Mouse (Mus musculus): ENCODE data around the gene Gm17660. TPM values are rescaled to one million over a fixed set of nuclear protein-coding genes. Genes with fewer than 3 reads are reported as not detected.
"Not testable (repeated sequence)": the region's sequence is repeated elsewhere in the genome, so short reads cannot be mapped to it uniquely, and the experiment has no call there.

Gm17660 gene
- total RNA-seq, 1 experiment from 2014 or later: not detected

DNA sequence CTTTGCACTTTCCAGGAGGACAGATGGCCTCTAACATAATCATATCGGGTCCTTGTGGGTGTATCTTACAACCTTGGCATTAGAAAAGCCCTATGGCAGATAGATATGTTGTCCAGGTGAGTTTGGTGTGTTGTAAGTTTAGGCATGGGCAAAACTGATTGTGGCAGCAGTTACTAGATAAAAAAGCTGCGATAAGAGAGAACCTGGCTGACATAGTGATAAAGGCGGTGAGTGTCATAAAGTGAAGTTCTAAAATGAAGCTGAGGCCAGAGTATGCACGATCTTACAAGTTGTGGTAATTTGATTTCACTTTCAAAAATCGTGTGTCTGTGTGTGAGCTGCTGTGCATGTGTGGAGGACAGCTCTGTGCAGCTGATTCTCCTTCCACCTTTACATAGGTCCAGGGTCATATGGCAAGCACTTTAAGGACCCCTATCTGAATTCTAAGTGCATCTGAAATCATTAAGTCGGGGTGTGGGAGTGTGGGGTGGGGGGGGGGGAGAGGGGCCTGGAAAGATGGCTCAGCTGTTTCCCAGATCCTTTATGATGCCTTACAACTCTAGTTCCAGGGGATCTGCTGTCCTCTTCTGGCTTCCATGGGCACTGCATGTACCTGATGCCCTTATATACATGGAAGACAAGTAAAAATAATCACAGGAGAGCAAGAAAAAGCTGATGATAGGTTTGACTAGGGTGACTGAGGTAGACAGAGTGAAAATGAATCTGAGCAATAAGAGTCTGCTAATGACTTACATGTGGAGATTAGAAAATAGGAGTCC is 38.1 kb downstream of the Gm17660 start:
- peak; percentile 35 for DNase-seq

GRCm38 (mm10) chr5:104036686-104037085 is 40.7 kb downstream of the Gm17660 start:
- no peak for DNase-seq

DNA sequence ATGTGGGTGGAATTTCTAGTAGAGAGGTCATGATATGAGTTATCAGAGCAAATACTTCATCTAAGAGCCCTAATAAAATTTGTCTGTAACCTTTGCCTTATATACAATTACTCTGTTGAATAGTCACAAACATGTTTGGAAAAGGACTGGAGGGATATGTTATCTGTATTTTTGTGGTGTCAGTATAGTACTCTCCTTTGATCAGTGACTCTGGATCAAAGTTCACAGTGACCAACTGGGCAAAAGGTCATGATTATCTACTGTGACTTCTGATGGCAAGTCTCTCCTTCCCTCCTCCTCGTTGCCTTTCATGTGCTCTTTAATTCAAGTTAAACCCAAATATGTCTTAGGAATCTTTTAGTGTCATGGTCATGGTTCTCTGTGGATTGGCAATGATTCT is 41.6 kb downstream of the Gm17660 start:
- no peak for DNase-seq

DNA sequence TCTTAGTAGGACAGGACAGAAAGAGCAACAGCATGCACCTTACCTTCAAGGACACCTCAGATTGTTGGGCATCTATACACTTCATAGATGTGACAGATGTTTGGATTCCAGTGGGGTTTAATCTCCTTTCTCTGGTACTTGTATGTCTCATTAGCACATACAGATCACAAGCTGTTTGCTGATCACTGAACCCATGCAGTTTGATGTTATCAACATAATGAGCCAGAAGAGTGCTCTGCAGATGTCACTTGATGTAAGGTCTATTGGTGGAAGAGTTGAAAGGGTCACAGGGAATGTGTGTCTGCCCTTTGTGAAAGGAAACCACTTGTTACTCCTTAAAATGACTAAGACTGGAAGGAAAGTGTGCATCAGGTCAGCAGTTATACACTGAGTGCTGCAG is 42.3 kb downstream of the Gm17660 start:
- DNase-seq: no peak

DNA sequence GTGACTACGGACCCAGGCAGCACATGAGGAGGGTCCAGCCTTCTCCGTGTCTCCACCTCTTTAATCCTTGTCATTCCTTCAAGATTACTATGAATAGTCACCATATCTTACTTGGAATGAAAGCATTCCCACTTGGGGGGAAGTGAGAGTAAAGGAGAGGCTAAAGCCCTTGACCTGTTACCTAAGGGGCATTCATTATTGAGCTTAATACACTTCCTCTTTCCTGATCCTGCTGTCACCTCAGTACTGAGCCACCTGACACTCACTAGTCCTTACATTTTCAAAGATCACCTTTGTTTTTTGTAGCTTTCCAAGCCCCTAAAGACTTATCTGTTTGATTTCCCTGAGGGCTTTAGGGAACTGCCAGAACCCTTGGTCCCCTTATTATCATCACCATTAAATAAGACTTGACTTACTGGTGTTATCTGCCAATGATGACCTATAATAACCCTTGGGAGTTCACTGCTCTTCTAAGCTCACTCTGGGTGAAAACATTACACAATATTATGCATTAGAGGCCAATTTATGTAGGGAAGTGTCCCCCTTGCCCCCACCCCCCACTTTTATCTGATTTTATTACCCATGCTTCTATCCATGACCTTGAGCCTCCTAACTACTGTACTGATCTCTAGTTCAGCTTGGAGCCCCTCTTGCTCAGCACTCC is 44.8 kb downstream of the Gm17660 start:
- DNase-seq: no peak

GRCm38 (mm10) chr5:104025245-104025854 is 52.1 kb downstream of the Gm17660 start:
- DNase-seq: no peak

DNA sequence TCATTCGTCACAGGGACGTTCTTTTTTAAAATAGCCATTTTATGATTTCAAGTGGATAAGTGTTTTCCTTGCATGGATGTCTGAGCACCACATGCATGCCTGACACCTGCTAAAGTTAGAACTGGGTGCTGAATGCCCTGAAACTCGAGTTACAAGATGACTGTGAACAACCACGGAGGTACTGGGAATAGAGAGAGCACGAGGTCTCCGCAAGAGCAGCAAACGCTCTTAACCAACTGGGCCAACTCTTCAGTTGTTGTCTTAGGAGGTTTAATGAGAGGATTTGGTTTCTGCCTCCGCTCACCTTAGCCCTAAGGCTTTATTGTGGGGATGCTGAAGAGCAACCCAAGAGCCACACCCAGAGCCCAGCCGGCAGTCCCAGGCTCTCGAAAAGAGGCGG is 52.6 kb downstream of the Gm17660 start:
- no peak for DNase-seq

DNA sequence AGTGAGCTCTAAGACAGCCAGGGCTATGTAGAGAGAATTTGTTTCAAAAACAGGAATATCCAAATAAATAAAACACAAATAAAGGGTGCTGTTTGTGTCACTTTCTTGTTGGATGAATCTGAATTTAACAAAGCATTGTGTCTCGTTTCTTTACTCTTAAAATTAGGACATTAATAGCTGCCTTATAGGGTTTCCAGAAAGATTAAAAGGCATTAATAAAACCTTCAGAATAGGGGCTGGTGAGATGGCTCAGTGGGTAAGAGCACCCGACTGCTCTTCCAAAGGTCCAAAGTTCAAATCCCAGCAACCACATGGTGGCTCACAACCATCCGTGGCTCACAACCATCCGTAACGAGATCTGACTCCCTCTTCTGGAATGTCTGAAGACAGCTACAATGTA is 53.2 kb downstream of the Gm17660 start:
- not testable (repeated sequence) for DNase-seq

GRCm38 (mm10) chr5:104023289-104024020 is 54.0 kb downstream of the Gm17660 start:
- DNase-seq: no peak

- no peak for DNase-seq
Observed at GRCm38 (mm10) chr5:104022558-104022957, 54.9 kb downstream of the Gm17660 start.

GRCm38 (mm10) chr5:104021597-104022378 is 55.6 kb downstream of the Gm17660 start, which contains the start of gene Hsd17b11:
Gene Hsd17b11, minus strand, starts transcription at chr5:104021919.
- peak; percentile 85 for DNase-seq

Small RNA genes lying within 50 kb of the gene (microRNA-seq; reads per million reads assigned to microRNA genes)
- 0 to 1.1 reads per million in 2 experiments for gene Mir5619

Other genes with a start within 250 kb of the Gm17660 start
- 19.7 and 25.4 TPM in 2 replicates for gene Klhl8, start 166.3 kb downstream of the Gm17660 start, total RNA-seq (2021)
- gene Hsd17b13, start 100.2 kb downstream of the Gm17660 start, total RNA-seq (2021): 4.3 TPM in 1 of 2 replicates, not detected in the other
- gene Hsd17b11, start 55.7 kb downstream of the Gm17660 start, total RNA-seq (2021): 61.3 and 83.2 TPM in 2 replicates
- gene Nudt9, start 31.3 kb downstream of the Gm17660 start, total RNA-seq (2021): 53.6 and 62.9 TPM in 2 replicates
- 24.7 and 25.0 TPM in 2 replicates for gene Sparcl1, start 36.1 kb upstream of the Gm17660 start, total RNA-seq (2021)
- not detected in 2 replicates for gene Dspp, start 93.1 kb upstream of the Gm17660 start, total RNA-seq (2021)
- not detected in 2 replicates for gene Dmp1, start 125.0 kb upstream of the Gm17660 start, total RNA-seq (2021)
- gene Ibsp, start 221.6 kb upstream of the Gm17660 start, total RNA-seq (2021): not detected in 2 replicates
- not detected in 2 replicates for gene Mepe, start 247.7 kb upstream of the Gm17660 start, total RNA-seq (2021)